Mouse (Mus musculus): ENCODE data around the gene Sema4c. TPM values are rescaled to one million over a fixed set of nuclear protein-coding genes. Genes with fewer than 3 reads are reported as not detected.
A peak's percentile ranks its signal among the peaks of the same experiment; 100 is the strongest.
"Not testable (repeated sequence)": the region's sequence is repeated elsewhere in the genome, so short reads cannot be mapped to it uniquely, and the experiment has no call there.

Gene Sema4c
- total RNA-seq, 2 experiments from 2014 or later, result 13.4 to 13.6 TPM

DNA sequence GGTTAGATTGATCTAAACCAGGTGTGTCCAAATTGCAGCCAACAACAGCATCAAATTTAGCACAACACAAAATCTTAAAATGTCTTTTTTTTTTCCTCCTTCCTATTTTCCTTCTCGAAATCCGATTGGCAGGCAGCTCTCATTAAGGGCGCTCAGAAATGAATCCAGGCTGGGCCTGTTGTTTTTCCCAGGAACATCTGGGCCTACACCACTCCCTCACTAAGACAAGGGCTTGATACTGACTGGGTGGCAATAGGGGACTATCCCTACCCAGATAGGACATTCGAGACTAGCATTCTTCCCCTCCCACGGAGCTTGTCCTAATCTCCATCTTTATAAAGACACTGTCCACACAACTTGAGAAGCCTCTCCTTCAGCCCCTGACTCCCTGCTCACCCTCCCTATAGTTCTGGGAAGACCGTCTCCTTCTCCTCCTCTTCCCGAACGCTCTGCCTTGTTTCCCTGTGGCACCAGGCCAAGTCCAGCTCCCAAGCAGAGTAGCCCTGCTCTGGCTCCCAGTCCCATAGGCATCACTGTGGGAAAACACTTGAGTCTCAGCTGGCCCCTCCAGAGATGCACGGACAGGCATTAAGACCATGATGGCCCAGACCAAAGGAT, 10.1 kb downstream of the Sema4c start:
- peak overlapping the region; percentile 3; the same call in 1 of the 2 replicates for H3K27ac ChIP-seq
- no peak for DNase-seq (ENCODE audit: low spot score in 2 of 2)
- no peak for TF ChIP-seq CTCF (conservative IDR thresholded peaks at IDR 0.05)
- no peak overlapping the region for H3K4me3 ChIP-seq

DNA sequence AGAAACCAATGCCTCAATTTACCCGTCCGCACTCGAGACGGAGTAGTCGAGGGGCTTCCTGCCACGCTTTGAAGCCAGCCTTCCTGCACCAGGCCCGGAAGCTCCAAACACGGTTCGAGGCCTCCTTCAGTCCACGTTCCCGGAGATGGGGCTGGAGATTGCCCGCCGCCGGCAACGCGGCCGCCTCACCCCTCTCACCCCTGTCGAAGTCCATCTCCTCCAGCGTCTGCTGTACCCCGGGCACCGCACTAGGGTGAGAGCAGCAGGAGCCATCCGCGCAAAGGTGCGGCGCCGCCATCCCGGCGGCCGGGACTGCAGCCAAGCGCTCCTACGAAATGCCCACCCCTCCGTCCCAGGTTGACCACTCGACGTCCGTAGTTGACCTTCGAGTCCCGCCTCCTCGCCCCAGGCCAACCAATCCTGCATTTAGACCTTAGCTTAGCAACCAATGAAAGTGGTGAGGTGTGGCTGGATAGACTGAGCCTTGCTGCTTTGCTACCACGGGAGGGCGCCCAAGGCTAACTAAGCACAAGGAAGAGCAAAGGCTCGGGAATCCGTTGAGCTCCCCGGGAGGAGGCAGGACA, 11.2 kb downstream of the Sema4c start, which contains the start of gene Ankrd39:
TSS of gene Ankrd39 (minus strand) at position 558 of the 584 bp plus-strand sequence.
- Histone ChIP-seq H3K27ac (peak within 1 kb of the TSS; percentile 94), H3K4me3 (peak within 1 kb of the TSS; percentile 96)
- TF ChIP-seq CTCF (conservative IDR thresholded peaks at IDR 0.05), result peak; percentile 97
- peak; percentile 97 to 99 for DNase-seq (ENCODE audit: low spot score in 2 of 2)

DNA sequence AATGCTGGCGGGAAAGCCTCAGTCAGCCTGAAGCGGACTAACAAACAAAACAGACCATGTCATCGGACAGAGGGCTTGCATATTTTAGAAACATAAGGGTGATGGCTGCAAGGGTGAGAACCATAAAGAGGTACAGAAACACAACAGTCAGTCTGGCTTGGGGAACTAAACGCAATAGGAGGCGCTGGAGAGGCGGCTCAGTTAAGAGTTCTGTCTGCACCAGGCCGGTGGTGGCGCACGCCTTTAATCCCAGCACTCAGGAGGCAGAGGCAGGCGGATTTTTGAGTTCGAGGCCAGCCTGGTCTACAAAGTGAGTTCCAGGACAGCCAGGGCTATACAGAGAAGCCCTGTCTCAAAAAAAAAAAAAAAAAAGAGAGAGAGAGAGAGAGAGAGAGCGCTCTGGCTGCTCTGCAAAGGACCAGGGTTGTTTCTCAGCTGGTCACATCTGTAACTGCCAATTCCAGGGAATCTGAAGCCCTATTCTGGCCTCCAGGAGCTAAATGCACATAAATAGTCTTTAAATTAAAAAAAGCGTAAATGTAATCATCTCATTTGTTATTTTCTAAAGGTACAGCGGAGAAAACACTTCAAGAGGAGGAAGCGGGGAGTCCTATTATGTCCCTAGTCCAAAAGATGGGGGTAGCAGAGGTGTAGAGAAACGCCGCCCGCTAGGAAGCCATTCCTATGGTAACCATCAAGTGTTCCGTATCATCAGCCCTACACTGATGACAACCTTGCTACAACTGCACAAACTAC, 12.1 kb downstream of the Sema4c start:
- Histone ChIP-seq H3K27ac (peak overlapping the region; percentile 94), H3K4me3 (peak overlapping the region; percentile 96)
- TF ChIP-seq CTCF (conservative IDR thresholded peaks at IDR 0.05), result peak; percentile 61
- no peak for DNase-seq (ENCODE audit: low spot score in 2 of 2)

GRCm38 (mm10) chr1:36545382-36545781, 12.8 kb downstream of the Sema4c start:
- Histone ChIP-seq H3K4me3 (no peak overlapping the region), H3K27ac (no peak overlapping the region)
- no peak for DNase-seq (ENCODE audit: low spot score in 2 of 2)
- no peak for TF ChIP-seq CTCF (conservative IDR thresholded peaks at IDR 0.05)

DNA sequence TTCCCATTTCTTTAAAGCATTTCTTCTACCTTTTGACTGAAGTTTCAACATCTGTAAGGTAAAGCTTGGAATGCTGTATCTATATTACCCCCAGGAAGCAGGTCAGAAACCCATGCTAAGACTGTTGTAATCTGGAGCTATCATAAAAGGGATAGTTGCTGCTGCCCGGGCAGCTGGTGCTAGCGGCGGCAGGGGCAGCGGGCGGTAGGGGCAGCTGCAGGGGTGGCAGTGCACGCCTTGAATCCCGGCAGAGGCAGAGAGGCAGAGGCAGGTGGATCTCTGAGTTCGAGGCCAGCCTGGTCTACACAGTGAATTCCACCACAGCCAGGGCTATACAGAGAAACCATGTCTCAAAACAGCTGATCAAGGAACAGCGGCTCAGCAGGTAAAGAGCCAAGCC, 15.2 kb downstream of the Sema4c start:
- TF ChIP-seq CTCF (conservative IDR thresholded peaks at IDR 0.05), result no peak
- Histone ChIP-seq H3K27ac (no peak overlapping the region), H3K4me3 (no peak overlapping the region)
- no peak for DNase-seq (ENCODE audit: low spot score in 2 of 2)

GRCm38 (mm10) chr1:36541844-36542243, 16.3 kb downstream of the Sema4c start:
- TF ChIP-seq CTCF (conservative IDR thresholded peaks at IDR 0.05), result no peak
- H3K27ac ChIP-seq, result no peak overlapping the region

GRCm38 (mm10) chr1:36540807-36541206, 17.3 kb downstream of the Sema4c start:
- Histone ChIP-seq H3K4me3 (no peak overlapping the region), H3K27ac (no peak overlapping the region)
- no peak for TF ChIP-seq CTCF (conservative IDR thresholded peaks at IDR 0.05)
- no peak for DNase-seq (ENCODE audit: low spot score in 2 of 2)

More at GRCm38 (mm10) chr1:36541844-36542243, 16.3 kb downstream of the Sema4c start:
- DNase-seq (ENCODE audit: low spot score in 2 of 2), result no peak
- no peak overlapping the region for H3K4me3 ChIP-seq

DNA sequence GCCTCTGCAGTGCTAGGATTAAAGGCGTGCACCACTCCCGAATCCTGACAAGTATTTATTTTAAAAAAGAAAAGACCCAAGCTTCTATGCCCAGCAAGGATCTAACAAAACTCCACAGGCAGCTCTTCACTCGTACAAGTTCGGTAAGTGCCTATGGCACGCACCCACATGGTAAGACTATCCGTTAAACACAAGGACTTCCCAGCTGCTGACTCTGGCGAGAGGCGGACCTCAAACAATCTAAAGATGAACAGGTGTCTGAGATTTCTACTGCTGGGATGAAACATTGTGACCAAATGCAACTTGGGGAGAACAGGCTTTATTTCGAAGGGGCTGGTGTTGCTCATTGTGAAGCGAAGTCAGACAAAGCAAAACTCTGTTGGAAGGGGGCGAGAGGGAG, 18.0 kb downstream of the Sema4c start:
- DNase-seq (ENCODE audit: low spot score in 2 of 2), result no peak
- no peak for TF ChIP-seq CTCF (conservative IDR thresholded peaks at IDR 0.05)
- no peak overlapping the region for H3K4me3 ChIP-seq
- H3K27ac ChIP-seq, result no peak overlapping the region

GRCm38 (mm10) chr1:36539186-36539585, 19.0 kb downstream of the Sema4c start, which contains the start of gene Gm42417:
TSS of gene Gm42417 (minus strand) at chr1:36539429.
- Histone ChIP-seq H3K4me3 (no peak within 1 kb of the TSS), H3K27ac (no peak within 1 kb of the TSS)
- DNase-seq (ENCODE audit: low spot score in 2 of 2), result no peak
- TF ChIP-seq CTCF (conservative IDR thresholded peaks at IDR 0.05), result no peak

- Histone ChIP-seq H3K4me3 (no peak overlapping the region), H3K27ac (no peak overlapping the region)
- no peak for TF ChIP-seq CTCF (conservative IDR thresholded peaks at IDR 0.05)
- no peak for DNase-seq (ENCODE audit: low spot score in 2 of 2)
These were observed 19.4 kb downstream of the Sema4c start for GRCm38 (mm10) chr1:36538727-36539126.

DNA sequence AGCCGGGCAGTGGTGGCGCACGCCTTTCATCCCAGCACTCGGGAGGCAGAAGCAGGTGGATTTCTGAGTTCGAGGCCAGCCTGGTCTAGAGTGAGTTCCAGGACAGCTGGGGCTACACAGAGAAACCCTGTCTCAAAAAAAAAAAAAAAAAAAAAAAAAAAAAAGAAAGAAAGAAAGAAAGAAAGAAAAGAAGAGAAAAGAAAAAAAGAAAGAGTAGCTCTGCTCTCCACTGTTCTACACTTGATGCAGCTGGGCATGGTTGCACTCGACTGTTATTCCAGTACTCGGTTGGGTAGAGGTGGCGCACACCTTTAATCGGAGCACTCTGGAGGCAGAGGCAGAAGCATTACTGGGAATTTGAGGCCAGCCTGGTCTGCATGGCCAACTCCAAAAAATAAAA, 21.4 kb downstream of the Sema4c start, which contains the start of gene Ankrd23:
TSS of gene Ankrd23 (minus strand) at position 101 of the 400 bp plus-strand sequence.
- not testable (repeated sequence) for H3K27ac ChIP-seq; H3K4me3 ChIP-seq; DNase-seq (ENCODE audit: low spot score in 2 of 2)

- no peak for TF ChIP-seq CTCF (conservative IDR thresholded peaks at IDR 0.05)
- H3K27ac ChIP-seq, result no peak overlapping the region
- DNase-seq (ENCODE audit: low spot score in 2 of 2), result no peak
- H3K4me3 ChIP-seq, result no peak overlapping the region
These were observed 21.8 kb downstream of the Sema4c start for GRCm38 (mm10) chr1:36536397-36536728.

All from layer of hippocampus, adult 2 months (tissue).